Mouse (Mus musculus) midbrain, postnatal 0 days (tissue): ENCODE data around the gene Ndufa9. TPM values are rescaled to one million over a fixed set of nuclear protein-coding genes. Genes with fewer than 3 reads are reported as not detected.

Source experiments
- ATAC-seq: fragments of 200-750 bp; cut with Nextera tagmentation; 2 replicates; pipeline ENCODE4 v1.8.0; 2017; ENCODE audit warnings: moderate number of reproducible peaks, mild to moderate bottlenecking, moderate TSS enrichment, moderate library complexity; ENCODE audit not compliant: low FRiP score
- DNase-seq: peaks from one replicate; pipeline ENCODE4 v3.0.0-alpha.2; 2015; ENCODE audit warnings: low spot score
- H3K27ac ChIP-seq: fragments of 300-500 bp; sonication (generic); 2 replicates; pipeline ENCODE4 v1.5.1; 2014; ENCODE audit warnings: low read depth, mild to moderate bottlenecking, low read length, mixed read lengths
- H3K27me3 ChIP-seq: fragments of 300-500 bp; sonication (generic); 2 replicates; pipeline ENCODE4 v1.6.1; 2014; ENCODE audit warnings: low read length, control low read depth, mixed read lengths; ENCODE audit not compliant: insufficient read depth
- H3K36me3 ChIP-seq: fragments of 300-500 bp; sonication (generic); 2 replicates; pipeline ENCODE4 v1.6.1; 2014; ENCODE audit warnings: low read length, control low read depth, mixed read lengths; ENCODE audit not compliant: insufficient read depth
- H3K4me1 ChIP-seq: fragments of 300-500 bp; sonication (generic); 2 replicates; pipeline ENCODE4 v1.6.1; 2014; ENCODE audit warnings: mild to moderate bottlenecking, control low read depth, antibody characterized with exemption, low read length, mixed read lengths; ENCODE audit not compliant: insufficient read depth
- H3K4me2 ChIP-seq: fragments of 300-500 bp; sonication (generic); 2 replicates; pipeline ENCODE4 v1.6.1; 2014; ENCODE audit warnings: low read depth, mild to moderate bottlenecking, low read length, mixed read lengths; ENCODE audit not compliant: poor library complexity, severe bottlenecking
- H3K4me3 ChIP-seq: fragments of 300-500 bp; sonication (generic); 2 replicates; pipeline ENCODE4 v1.5.1; 2014; ENCODE audit warnings: low read depth, mild to moderate bottlenecking, low read length, moderate library complexity
- H3K9ac ChIP-seq: fragments of 300-500 bp; sonication (generic); replicated peaks from 2 replicates; pipeline ENCODE4 v1.6.1; 2014; ENCODE audit warnings: mild to moderate bottlenecking, low read length, moderate library complexity, mixed read lengths; ENCODE audit not compliant: poor library complexity, severe bottlenecking
- H3K9me3 ChIP-seq: fragments of 300-500 bp; sonication (generic); 2 replicates; pipeline ENCODE4 v1.6.1; 2016; ENCODE audit warnings: low read length, control low read depth
- CTCF ChIP-seq: IDR thresholded peaks from 2 replicates; pipeline ENCODE4 v1.5.1; 2016; ENCODE audit warnings: antibody characterized with exemption, mild to moderate bottlenecking
- WGBS: fragments of 180-500 bp; shearing (Covaris S2); extraction: QIAGEN DNeasy Blood & Tissue Kit; methylation state at CpG from one replicate; pipeline ENCODE4 v1.1.7; 2014; 5-methylcytosine and 5-hydroxymethylcytosine counted together
- polyA plus RNA-seq: library from polyadenylated mRNA; unstranded; fragments of >200 nt; fragmentation: Nextera tagmentation; extraction: Ambion mirVana; gene quantifications from 2 replicates; pipeline ENCODE4 v1.2.1, GENCODE M21; 2015
- total RNA-seq: library from RNA; depleted of rRNA; stranded (reverse); fragments of >200 nt; gene quantifications from 2 replicates; pipeline ENCODE4 v1.2.3, GENCODE M21; 2014

The Ndufa9 gene
- total and polyA plus RNA-seq, 2 experiments from 2014 or later = 100 to 220 TPM

DNA sequence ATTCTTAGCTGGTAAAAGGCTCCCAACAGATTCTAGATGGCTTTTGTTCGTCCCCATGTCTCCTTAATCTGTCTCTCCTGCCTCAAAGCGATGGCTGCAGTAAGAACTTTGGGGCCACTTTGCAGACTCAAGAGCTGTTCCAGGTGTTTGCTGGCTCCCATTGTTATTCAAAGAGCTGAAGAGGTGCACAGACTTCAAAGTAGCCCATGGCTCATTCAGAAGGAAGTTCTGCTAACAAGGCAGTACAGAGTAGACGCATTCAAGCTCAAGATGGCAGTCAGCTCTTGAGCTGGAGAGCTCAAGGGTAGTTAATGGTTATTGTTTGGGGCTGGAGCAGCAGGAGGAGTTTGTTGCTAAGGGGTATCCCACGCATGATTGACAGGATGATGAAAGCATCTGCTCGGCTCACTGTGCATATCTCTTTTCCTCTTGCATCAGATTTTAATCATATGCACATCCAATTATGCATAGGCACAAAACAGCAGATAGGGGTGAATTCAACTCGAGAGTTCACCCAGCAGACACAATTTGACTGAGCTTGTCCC, 33.7 kb downstream of the Ndufa9 start:
- H3K27me3 ChIP-seq = no peaks in the 10 kb centered on the region
- no peak for TF ChIP-seq CTCF
- no peaks in the 10 kb centered on the region for H3K9me3 ChIP-seq
- H3K9ac ChIP-seq = no peak overlapping the region
- no peak for ATAC-seq
- H3K4me1 ChIP-seq = no peaks in the 10 kb centered on the region
- WGBS = 51% methylated on average over 6 of the region's 6 CpGs
- H3K4me3 ChIP-seq = no peak overlapping the region
- H3K27ac ChIP-seq = no peak overlapping the region
- no peaks in the 10 kb centered on the region for H3K36me3 ChIP-seq
- DNase-seq = no peak
- no peak overlapping the region for H3K4me2 ChIP-seq

DNA sequence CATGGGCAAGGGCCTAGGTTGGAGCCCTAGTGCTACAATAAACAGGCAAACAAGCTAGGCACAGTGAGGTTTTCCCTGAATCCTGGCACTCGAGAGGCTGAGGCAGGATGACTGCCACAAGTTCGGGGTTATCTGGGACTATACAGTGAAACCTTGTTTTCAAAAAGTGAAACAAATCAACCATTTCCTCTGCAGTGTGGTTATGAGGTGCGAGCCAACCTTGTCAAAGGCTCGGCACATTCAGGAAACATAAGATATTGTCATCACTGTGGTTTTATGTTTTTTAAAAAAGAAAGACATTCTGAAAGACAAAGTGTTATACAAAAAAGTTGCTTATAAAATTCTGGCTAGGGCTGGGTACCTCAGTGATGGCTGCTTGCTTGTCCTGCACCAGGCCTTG, 37.5 kb downstream of the Ndufa9 start:
- Histone ChIP-seq H3K4me1 (no peaks in the 10 kb centered on the region), H3K9ac (no peak overlapping the region), H3K9me3 (no peaks in the 10 kb centered on the region), H3K4me3 (no peak overlapping the region), H3K4me2 (no peak overlapping the region), H3K27ac (no peak overlapping the region), H3K27me3 (no peaks in the 10 kb centered on the region), H3K36me3 (no peaks in the 10 kb centered on the region)
- 89% methylated on average over 4 of the region's 4 CpGs for WGBS
- TF ChIP-seq CTCF = no peak
- no peak for ATAC-seq
- no peak for DNase-seq

DNA sequence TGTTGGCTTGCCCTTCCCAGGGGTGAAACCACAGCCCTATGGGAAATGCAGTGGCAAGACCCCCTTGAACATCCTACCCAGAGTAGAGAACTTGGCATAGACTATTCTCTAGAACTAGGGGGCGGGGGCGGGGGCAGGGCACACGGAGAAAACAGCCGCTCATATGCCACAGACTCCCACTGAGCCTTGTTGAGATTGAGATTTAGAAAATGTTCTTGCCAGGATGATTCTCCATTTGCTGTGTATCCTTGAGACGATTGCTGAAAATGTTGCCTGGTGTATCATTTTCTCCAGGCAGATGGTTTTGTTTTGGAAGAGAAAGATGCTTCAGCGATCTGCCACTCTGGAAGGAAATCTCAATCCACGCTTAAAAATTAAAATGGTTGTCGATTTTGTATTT, 40.4 kb downstream of the Ndufa9 start:
- no peak for DNase-seq
- ATAC-seq = no peak
- H3K27ac ChIP-seq = no peak overlapping the region

DNA sequence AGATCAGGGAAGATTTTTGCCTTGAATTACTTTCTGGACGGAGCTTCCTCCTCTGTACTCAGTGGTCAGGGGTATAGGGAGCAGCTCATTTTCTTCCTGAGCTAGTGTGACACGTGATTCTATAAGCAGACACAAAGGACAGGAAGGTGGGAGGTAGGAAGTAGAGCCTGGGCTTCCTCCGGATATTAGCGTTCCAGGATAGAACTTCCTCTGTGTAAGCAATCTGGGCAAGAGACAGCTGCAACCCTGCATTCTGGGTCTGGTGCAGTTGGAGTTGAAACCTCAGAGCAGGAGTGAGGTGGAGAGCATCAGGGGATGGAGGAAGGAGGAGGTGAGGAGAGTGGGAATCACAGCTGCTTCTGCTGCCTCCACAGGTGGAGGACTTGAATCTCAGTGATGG, 40.8 kb downstream of the Ndufa9 start:
- ATAC-seq (no peak), DNase-seq (no peak)
- Histone ChIP-seq H3K4me3 (no peak overlapping the region), H3K27me3 (no peaks in the 10 kb centered on the region), H3K27ac (no peak overlapping the region), H3K9ac (no peak overlapping the region), H3K36me3 (no peaks in the 10 kb centered on the region), H3K9me3 (no peaks in the 10 kb centered on the region), H3K4me1 (no peaks in the 10 kb centered on the region), H3K4me2 (no peak overlapping the region)
- TF ChIP-seq CTCF = no peak
- 67% methylated on average over 4 of the region's 4 CpGs for WGBS

More for the DNA sequence above, 40.4 kb downstream of the Ndufa9 start:
- H3K4me1 ChIP-seq = no peaks in the 10 kb centered on the region
- no peak overlapping the region for H3K4me2 ChIP-seq
- H3K36me3 ChIP-seq = no peaks in the 10 kb centered on the region
- TF ChIP-seq CTCF = no peak
- H3K9ac ChIP-seq = no peak overlapping the region
- H3K9me3 ChIP-seq = no peaks in the 10 kb centered on the region
- 86% methylated on average over 8 of the region's 8 CpGs for whole genome bisulfite sequencing
- no peak overlapping the region for H3K4me3 ChIP-seq
- no peaks in the 10 kb centered on the region for H3K27me3 ChIP-seq

DNA sequence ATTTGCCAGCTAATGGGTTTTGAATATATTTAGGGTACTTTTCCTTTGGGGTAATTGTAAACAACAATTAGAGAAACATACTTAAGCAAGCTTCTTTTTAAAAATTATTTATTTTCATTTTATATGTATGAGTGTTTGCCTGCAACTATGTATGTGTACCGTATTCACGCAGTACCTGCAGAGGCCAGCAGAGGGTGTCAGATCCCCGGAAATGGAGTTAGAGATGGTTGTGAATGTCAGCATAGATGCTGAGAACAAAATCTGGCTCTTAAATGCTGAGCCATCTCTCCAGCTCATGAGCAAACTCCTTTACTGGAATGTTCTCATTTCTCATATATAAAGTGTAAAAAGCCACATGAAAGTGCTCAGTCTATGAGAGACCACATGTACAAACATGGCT, 42.2 kb downstream of the Ndufa9 start:
- no peak overlapping the region for H3K4me2 ChIP-seq
- 85% methylated on average over 3 of the region's 3 CpGs for WGBS
- H3K4me3 ChIP-seq = no peak overlapping the region
- no peak for DNase-seq
- peak; percentile 48 for TF ChIP-seq CTCF
- H3K4me1 ChIP-seq = no peaks in the 10 kb centered on the region
- H3K9me3 ChIP-seq = no peaks in the 10 kb centered on the region
- H3K27ac ChIP-seq = no peak overlapping the region
- ATAC-seq = no peak
- no peaks in the 10 kb centered on the region for H3K36me3 ChIP-seq
- no peaks in the 10 kb centered on the region for H3K27me3 ChIP-seq
- no peak overlapping the region for H3K9ac ChIP-seq

DNA sequence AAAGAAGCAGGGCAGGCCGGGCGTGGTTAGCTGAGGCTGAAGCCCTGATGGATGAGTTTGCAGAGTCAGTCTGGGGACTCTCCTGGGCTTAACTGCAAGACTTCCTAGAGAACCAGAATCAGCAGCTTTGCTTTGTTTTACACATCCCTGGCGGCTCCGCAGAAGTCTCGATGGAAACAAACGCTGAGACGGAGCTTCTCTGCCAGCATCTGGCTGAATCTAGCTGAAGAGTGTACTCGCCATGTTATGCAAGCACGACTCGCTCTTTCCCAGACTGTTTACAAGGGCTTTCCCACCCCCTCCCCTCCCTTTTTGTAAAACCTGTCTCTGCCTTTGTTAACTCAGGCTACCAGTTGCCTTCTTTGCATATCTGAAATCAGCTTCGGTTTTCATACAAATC, 46.0 kb downstream of the Ndufa9 start:
- Histone ChIP-seq H3K4me1 (no peaks in the 10 kb centered on the region), H3K27ac (no peak overlapping the region), H3K9me3 (no peaks in the 10 kb centered on the region), H3K4me2 (no peak overlapping the region), H3K27me3 (no peaks in the 10 kb centered on the region), H3K36me3 (no peaks in the 10 kb centered on the region), H3K4me3 (no peak overlapping the region), H3K9ac (0 out of 2 replicates have a peak overlapping the region, but pooled peaks have one; percentile 19)
- no peak for DNase-seq
- no peak for TF ChIP-seq CTCF
- WGBS = 22% methylated on average over 11 of the region's 11 CpGs
- ATAC-seq = no peak
